ENCODE assay signal across 21 mouse cellular contexts in genomic region chr14:10509252-10509651, GRCm38 (mm10).
"Had no signal": no experiment of that assay in that cellular context is flagged by ENCODE, and none has a peak within 500 bp of the region (broad histone marks: within the 10 kb centered on the region; RNA-seq: fewer than 3 reads in every experiment).

No protein-coding gene starts in this region.

- DNase-seq: cerebellum, adult 2 months; cerebellum, adult 9-10 months; cerebellum, adult 9-11 months; cerebellum, postnatal 10 days; cerebellum, postnatal 14 days; cerebellum, postnatal 25 days; cerebellum, postnatal 36 days; embryo, embryonic 11 days; forebrain, postnatal 0 days; gastrocnemius, adult 2 months; gastrocnemius, postnatal 10 days; gastrocnemius, postnatal 14 days; gastrocnemius, postnatal 25 days; gastrocnemius, postnatal 36 days; heart, adult 11 months; heart, adult 18-20 months; heart, adult 2 months had no signal

- ATAC-seq: forebrain, embryonic 13.5 days; forebrain, embryonic 14.5 days; forebrain, embryonic 15.5 days; forebrain, embryonic 16.5 days; forebrain, postnatal 0 days had no signal
